Mouse (Mus musculus): Measurements from ENCODE around the gene Slc4a2.

The Slc4a2 gene

DNA sequence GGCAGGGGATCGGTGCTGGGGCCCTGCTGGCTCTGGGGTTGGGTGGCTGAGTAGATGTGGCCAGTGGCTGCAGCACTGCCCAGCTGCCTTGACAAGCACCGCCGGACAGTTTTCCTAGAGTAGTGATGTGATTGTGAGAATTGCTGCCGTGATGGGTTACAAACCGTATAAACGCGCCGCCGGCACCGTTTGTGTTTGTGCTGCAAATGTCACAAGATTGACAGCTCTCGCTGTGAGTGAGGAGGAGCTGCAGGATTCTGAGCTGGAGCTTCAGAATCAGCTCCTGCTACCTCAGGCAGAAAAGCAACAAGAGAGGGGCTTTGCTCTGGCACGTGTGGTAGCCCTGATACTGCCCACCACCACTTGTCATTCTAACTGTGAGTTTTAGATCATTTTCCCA is 43.1 kb downstream of the Slc4a2 start:
- no peak for DNase-seq (ENCODE audit: low spot score in 2 of 2)

DNA sequence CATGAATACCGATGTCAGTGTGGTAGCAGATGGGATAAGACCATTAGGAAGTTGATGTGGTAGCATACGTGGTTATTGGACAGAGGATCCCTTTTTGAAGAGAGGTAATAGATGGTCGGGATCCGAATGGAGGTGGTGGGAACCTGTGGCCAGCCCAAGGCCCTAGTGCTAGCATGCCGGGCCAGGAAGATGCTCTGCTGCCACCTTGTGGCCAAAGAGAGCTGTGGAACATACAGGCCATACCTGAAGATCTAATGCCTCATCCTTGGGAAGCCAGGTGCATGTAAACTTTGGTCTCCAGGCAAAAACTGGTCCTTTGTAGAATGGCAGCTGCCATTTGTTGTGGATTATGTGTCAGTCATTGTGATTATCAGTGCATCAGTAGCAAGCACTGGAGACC is 47.0 kb downstream of the Slc4a2 start:
- DNase-seq (ENCODE audit: low spot score in 2 of 2) = peak; percentile 64 to 68

DNA sequence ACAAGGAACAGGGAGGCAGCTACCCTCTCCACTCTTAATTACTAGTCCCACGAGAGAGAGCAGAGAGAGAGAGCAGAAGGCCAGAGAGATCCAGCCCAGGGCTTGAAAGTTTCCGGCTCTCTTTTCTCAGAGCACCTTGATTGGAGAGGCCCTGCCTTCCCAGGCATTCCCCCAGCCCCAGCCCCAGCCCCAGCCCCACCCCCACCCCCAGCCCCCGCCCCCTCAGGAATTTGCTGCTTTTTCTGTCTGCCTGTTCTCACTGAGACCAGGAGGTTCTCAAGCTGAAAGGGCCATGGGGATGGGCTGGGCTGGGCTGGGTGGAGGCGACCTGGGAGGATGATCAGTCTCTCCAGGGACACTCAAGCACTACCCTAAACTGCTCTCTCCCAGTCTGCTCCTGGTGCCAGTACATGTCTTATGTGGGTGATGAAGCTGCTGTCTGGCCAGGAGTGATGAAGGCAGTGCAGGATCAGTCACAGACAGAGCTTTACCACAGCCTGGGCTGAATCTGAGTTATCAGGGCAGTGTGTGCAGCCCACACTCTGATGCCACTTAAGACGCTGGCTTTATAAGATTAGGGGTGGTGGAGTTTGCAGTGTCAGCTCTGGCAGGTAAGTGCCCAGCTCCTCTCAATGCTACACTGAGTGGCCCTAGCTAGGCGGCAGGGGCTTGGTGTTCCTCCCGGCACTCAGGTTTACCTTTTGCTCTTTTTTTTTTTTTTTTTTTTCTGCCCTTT is 49.4 kb downstream of the Slc4a2 start:
- no peak for DNase-seq (ENCODE audit: low spot score in 2 of 2)

DNA sequence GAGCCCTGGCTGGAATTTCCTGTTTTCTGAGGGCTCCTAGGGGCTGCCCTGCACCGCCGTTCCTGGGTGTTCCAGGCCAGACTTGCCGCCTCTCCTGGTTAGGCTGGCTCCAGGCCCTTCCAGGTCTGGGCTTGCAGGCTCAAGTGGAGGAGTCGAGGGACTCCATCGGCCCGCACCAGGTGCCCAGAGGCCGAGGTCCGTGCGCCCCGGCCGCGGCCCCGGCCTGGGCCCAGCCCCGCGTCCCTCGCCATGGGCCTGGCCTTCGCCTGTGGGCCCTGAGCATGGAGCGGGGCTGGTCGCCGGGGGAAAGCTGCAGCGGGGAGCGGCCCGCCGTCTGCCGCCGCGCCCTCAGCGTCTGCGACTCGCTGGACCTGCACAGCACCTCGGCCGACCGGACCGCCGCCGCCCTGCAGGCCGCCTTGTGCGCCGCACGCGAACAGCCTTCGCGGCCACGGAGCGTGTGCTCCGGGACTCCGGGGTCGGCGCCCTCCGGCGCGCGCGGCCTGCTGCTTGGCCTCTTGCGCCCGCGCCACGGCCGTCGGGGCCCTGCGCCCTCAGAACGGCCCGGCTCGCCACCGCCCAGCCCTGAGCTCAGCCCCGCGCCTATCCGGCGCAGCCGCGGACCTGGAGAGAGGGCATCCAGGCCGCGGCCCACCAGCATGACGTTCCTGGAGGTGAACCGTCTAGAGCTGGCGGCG is 50.5 kb downstream of the Slc4a2 start:
- DNase-seq (ENCODE audit: low spot score in 2 of 2) = no peak

DNA sequence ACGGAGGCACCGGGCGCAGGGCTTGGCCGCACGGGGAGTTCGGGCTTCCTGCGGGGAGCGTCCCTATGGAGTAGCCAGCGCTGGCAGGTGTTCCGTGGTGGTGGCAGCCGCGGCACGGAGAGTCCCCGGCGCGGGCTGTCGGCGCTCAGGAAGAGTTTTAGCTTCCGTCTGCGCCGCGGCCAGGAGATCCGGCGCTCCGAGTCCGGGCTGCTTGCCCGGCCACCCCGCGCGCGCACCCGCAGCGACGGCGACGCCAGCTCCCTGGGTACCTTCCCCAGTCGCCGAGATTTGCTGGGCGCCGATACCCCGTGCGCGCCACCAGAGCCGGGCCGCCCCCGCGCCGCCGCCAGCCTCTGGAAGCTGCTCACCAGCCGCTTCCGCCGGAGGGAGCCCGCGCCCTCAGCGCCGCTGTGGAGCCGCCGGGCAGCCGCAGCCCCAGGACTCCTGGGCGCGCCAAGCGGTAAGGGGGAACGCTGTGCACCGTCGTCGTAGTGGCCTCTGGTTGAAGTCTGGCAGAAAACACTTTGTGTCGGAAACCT is 51.2 kb downstream of the Slc4a2 start:
- DNase-seq (ENCODE audit: low spot score in 2 of 2) = no peak

DNA sequence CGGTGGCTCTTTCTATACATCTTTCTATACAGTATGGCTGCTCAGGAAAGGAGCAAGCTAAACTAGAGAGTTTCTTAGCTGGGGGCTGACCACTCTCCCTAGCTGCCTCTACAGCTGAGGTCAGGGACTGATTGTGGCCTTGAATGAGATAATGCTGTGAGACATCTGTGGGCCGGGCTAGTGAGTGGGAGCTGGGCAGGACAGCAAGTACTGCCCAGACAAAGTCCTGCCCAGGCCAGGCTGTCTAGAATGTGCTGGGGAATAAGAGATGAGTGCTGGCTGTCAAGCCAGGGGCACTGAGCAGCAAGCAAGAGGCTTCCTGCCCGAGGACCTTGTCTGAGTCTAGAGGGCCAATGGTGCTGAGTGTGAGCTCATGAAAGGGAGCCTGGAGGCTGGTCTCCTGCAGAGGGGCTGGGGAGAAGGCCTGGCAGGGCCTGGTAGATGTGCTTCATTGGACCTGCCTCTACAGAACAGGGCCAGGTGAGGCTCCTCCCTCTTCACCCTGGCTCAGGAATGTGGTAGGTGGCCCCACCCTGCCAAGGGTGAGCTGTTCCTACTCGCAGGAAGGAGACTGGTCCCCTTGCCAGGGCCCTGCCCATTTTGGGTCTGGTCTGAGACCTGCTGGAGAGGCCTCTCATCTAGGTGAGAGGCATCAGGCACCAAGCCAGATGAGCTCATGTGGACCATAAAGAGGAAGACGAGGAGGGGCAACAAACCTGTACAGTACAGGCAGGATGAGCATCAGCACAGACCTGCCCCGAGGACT is 52.0 kb downstream of the Slc4a2 start:
- no peak for DNase-seq (ENCODE audit: low spot score in 2 of 2)

DNA sequence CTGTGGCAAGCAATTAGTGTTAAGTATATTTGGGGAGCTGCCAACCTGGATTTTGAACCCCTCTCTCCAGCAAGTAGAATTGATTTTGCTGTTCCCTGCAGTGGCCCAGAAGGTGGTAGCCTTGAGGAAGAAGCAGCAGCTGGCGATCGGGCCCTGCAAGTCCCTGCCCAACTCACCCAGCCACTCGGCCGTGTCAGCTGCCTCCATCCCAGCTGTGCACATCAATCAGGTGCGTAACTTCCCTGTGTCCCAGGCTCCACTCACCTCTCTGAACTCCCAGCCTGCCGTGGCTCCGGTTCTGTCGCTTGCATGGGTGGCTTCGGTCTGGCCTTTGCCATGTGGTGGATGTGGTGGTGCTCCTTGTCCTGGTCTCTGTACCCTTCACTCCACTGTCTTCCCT is 54.3 kb downstream of the Slc4a2 start:
- DNase-seq (ENCODE audit: low spot score in 2 of 2) = no peak

DNA sequence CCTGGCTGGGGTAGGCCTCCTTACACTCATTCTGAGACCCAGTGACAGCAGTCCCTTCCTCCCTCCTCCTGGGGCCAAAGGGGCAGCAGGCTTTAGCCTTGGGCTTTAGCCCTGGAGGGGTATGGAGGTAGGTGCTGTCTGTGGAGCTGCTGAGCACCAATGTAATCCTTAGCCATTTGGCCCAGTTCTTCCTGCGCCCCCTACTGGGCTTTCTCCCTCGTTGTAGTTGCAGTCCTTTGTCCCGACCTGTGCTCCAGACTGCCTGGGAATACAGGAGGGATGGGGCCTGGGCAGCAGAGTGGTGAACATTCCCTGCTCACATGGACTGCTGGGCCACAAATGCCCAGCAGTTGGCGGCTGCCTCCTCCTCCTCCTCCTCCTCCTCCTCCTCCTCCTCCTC is 58.0 kb downstream of the Slc4a2 start:
- peak; percentile 17 to 26 for DNase-seq (ENCODE audit: low spot score in 2 of 2)

DNA sequence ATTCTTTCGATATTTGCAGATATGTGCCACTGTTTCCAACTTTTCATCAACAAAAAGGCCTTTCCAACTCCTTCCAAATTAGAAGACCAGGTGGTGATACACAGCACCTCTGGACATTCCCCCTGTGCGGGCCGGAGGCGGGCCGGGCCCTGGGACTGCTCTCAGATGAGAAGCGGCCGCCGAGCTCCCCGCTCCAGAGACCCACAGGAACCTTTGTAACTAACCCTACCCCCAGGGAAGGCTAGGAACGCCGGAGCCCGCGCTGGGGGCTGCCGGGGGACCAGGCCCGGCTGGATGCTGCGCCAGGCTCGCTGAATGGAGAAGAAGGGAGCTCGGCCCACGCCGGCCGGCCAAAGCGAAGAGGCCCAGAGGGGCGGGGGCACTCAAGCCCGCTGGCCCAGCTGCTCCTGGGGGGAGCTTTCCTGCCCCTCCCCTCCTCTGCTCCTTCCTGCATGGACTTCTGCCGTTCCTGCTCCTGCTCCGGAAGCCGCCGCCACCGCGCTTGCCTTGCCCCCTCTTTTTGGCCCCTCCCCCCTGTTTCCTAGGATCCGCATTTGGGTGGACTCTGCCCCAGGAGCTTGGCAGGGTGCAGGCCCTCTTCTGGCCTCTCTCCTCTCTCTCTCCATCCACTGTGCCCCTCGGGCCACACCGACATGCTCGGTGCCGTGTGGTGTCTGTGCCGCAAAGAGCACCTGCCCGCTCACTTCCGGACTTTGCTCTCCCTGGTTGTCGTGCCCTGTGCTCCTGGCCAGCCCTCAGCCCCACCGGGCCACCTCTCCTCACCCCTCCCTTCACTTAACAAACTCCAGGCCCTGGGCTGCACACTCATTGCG is 58.8 kb downstream of the Slc4a2 start:
- no peak for DNase-seq (ENCODE audit: low spot score in 2 of 2)

DNA sequence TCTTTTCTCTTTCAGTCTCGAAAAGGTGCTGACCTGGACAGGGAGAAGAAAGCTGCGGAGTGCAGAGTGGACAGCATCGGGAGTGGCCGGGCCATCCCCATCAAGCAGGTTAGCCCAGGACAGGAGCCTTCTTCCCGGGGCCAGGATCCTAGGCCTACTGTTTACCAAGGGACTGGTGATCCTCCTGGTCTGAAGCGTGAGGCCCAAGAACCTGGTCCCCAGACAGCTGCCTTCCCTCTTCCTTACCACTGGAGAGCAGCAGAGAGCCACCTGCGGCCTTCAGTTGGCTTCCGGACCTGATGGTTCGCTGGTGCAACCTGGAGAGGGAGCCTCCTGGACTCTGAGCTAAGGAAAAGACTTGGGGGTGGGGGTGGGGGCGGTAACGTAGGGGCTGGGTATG is 59.7 kb downstream of the Slc4a2 start:
- DNase-seq (ENCODE audit: low spot score in 2 of 2) = peak in 1 of 2 experiments; percentile 15

DNA sequence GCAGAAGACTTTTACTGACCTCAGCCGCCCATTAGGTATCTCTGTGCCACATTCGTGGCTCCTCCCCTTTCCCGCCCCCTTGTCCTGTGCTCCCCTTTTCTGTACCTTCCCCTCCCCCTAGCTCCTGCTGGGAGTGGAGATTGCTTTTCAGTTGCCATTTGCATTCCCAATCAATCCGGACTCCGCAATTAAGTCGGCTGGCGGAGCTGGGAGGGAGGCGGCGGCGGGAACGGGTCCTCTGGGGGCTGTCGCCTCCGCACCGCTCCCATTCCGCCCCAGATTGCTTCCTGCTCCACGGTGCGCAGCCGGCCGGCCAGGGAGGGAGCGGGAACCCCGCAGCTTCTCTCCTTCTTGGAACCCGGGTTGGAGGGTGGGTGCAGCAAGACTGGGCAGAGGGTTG is 61.3 kb downstream of the Slc4a2 start:
- DNase-seq (ENCODE audit: low spot score in 2 of 2) = no peak

DNA sequence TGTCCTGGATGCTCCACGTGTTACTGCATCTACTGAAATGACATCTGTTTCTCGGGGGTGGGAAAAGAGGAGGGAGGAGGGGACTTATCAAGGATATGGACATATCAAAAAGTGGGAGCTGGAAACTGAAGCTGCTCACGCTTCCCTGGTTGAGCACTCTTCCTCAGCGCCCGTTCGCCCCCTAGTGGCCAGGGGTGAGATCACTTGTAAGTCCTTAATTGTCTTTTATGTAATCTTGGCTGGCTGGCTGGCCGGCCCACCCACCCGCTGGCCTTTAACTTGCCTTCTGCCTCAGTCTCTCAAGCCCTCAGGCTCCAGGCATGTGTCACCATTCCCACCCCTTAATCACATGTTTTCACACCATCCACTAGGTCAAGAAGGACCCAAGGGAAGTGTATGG is 62.5 kb downstream of the Slc4a2 start:
- peak; percentile 53 to 64 for DNase-seq (ENCODE audit: low spot score in 2 of 2)

DNA sequence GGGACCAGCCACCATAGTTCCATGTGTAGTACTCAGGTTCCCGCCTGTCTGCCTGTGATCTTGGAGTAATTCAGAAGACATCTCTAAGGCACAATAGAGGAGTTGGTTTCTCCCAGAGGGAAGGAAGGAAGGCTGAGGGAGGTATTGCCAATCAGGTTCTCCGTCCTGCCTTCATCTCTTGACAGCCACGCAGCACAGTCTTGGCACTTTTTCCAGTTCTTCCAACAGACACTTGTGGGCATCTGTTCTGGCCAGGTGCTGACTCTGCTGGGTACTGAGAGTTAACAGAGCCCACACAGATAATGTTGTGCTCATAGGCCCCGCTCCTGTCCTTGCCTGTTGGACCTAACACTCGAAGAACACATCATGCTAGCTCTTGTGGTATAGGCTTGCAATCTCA is 63.1 kb downstream of the Slc4a2 start:
- DNase-seq (ENCODE audit: low spot score in 2 of 2) = no peak

DNA sequence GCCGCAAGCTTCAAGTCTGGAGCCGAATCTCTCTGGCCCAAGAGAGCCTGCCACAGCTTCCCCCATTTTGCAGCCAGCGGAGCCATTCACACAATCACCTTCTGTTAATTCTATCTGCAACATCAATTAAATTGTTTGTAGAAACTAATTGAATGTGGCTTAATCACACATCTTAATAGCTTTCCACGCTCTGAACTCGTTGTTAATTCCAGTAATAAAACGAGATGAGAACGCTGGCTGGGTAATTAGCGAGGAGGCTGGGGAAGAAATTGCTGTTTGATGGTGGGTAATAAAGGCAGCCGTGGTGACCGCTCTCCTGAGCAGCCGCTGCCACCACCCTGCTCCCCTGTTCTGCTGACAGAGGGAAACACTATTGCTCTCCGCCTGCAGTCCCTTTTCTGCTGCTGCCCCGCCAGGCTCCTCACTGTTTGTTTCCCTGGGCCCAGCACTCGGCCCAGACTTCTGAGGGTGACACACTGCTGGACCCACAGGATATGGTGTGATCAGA is 66.8 kb downstream of the Slc4a2 start:
- DNase-seq (ENCODE audit: low spot score in 2 of 2) = no peak
